Mouse (Mus musculus) spleen, postnatal 14 days (tissue): ENCODE results near the gene Ccnq.
"Not testable (repeated sequence)": the region's sequence is repeated elsewhere in the genome, so short reads cannot be mapped to it uniquely, and the experiment has no call there.

Experiments
- DNase-seq, 2 experiments: peaks; one replicate each; pipeline ENCODE4 v3.0.0; 2021 to 2022; ENCODE audit warnings: low spot score in 2 of 2

Gene Ccnq

GRCm38 (mm10) chr11:78762201-78762600, 10.7 kb upstream of the Ccnq start:
- DNase-seq, result no peak

GRCm38 (mm10) chr11:78761086-78761485, 9.6 kb upstream of the Ccnq start:
- DNase-seq, result no peak

GRCm38 (mm10) chr11:78755299-78755698, 3.8 kb upstream of the Ccnq start:
- no peak for DNase-seq

- not testable (repeated sequence) for DNase-seq
Measured at GRCm38 (mm10) chr11:78754177-78754576, 2.6 kb upstream of the Ccnq start.

GRCm38 (mm10) chr11:78753183-78753582, 1.7 kb upstream of the Ccnq start:
- DNase-seq, result no peak

GRCm38 (mm10) chr11:78751843-78752203, 294 bp upstream of the Ccnq start:
- no peak for DNase-seq

GRCm38 (mm10) chr11:78746264-78746663, 5.3 kb downstream of the Ccnq start:
- no peak for DNase-seq

GRCm38 (mm10) chr11:78745475-78745874, 6.1 kb downstream of the Ccnq start:
- no peak for DNase-seq

GRCm38 (mm10) chr11:78742461-78742860, 9.1 kb downstream of the Ccnq start:
- no peak for DNase-seq

- DNase-seq, result no peak
Measured at GRCm38 (mm10) chr11:78741958-78742357, 9.6 kb downstream of the Ccnq start.

GRCm38 (mm10) chr11:78739361-78739760, 12.2 kb downstream of the Ccnq start:
- no peak for DNase-seq

- DNase-seq, result no peak
Measured at GRCm38 (mm10) chr11:78736877-78737408, 14.6 kb downstream of the Ccnq start.

GRCm38 (mm10) chr11:78735168-78735567, 16.4 kb downstream of the Ccnq start:
- no peak for DNase-seq

- no peak for DNase-seq
Measured at GRCm38 (mm10) chr11:78732619-78733018, 18.9 kb downstream of the Ccnq start.

GRCm38 (mm10) chr11:78730902-78731301, 20.6 kb downstream of the Ccnq start:
- DNase-seq, result no peak

GRCm38 (mm10) chr11:78728041-78728440, 23.5 kb downstream of the Ccnq start:
- DNase-seq, result no peak

GRCm38 (mm10) chr11:78726366-78726765, 25.2 kb downstream of the Ccnq start:
- no peak for DNase-seq

- DNase-seq, result no peak
Measured at GRCm38 (mm10) chr11:78724792-78725191, 26.7 kb downstream of the Ccnq start.

GRCm38 (mm10) chr11:78721419-78721818, 30.1 kb downstream of the Ccnq start:
- no peak for DNase-seq

- DNase-seq, result no peak
Measured at GRCm38 (mm10) chr11:78717655-78718054, 33.9 kb downstream of the Ccnq start.

- DNase-seq, result no peak
Measured at GRCm38 (mm10) chr11:78708642-78709041, 42.9 kb downstream of the Ccnq start.

GRCm38 (mm10) chr11:78706026-78706425, 45.5 kb downstream of the Ccnq start:
- DNase-seq, result no peak

GRCm38 (mm10) chr11:78703085-78703484, 48.4 kb downstream of the Ccnq start:
- no peak for DNase-seq

GRCm38 (mm10) chr11:78702319-78702718, 49.2 kb downstream of the Ccnq start:
- DNase-seq, result no peak
